Mouse (Mus musculus): Measurements from ENCODE around the gene Fgb.

DNA sequence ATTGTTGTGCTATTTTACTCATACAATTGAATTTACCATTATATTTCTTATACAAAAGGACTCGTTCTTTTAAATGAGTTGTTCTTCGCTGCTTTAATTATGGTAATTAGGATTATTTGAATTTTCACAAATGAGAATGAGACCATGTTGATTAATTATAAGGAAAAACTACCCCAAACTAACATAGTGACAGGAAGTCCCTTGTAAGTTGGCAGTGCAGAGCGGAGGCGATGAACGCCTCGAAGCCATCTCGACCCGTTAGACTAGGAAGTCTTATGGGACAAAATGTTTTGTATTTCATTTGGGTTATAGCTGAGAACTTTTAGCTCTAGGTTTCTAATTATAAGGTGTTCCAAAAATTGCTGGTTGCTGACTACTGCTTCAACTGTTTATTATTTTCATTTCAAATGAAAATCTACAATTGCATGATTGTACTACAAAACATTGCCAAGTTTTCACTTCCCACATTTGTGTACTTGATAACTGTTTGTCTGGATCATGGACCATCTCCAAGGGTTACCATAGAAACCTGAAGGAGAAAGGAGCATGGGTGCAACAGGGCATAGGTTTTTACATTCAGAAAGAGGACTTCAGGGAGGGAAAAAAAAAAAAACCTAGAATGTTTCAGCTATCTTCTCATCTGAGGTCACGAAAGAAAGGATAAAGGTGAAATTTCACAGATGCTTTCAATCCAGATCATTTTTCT lies 22.0 kb downstream of the Fgb start:
- TF ChIP-seq CTCF (IDR thresholded peaks at IDR 0.05; ENCODE audit: extremely low read depth, insufficient read depth, insufficient read length, insufficient replicate concordance) (no peak), POLR2A (IDR thresholded peaks at IDR 0.05; ENCODE audit: low read depth, low read length) (no peak)

Data from spleen, adult 2 months (tissue).